In genomic region chr2:144638719-144639118, GRCm38 (mm10) we compare ENCODE assay signal across 9 mouse cellular contexts. TPM values are rescaled to one million over a fixed set of nuclear protein-coding genes. Genes with fewer than 3 reads are reported as not detected.
DNase-seq lines count a peak whose midpoint lies in the region; ATAC-seq and TF ChIP-seq lines count a peak whose summit lies in the region.
"Had no signal": no experiment of that assay in that cellular context is flagged by ENCODE, and none has a peak within 500 bp of the region (broad histone marks: within the 10 kb centered on the region; RNA-seq: fewer than 3 reads in every experiment).

No protein-coding gene starts in this region.

- no peak for ATAC-seq in midbrain, postnatal 0 days (ENCODE audit: low FRiP score)
- no peak; the same call in 1 of the 2 replicates for ATAC-seq in midbrain, embryonic 15.5 days (replicated peaks)

- H3K4me1 ChIP-seq in heart, adult 2 months (ENCODE audit: control insufficient read depth, insufficient read depth, low read length): no peaks in the 10 kb centered on the region; the same call in 1 of the 2 replicates
- no peaks in the 10 kb centered on the region for H3K4me1 ChIP-seq in midbrain, postnatal 0 days (ENCODE audit: insufficient read depth, low read length)
- H3K4me1 ChIP-seq in midbrain, embryonic 15.5 days: 0 out of 2 replicates have a peak, but pooled peaks cover 2% of the 10 kb centered on the region
- H3K4me1 ChIP-seq in hindbrain, embryonic 10.5 days (replicated peaks): peaks cover 8% of the 10 kb centered on the region

- no peak overlapping the region for H3K27ac ChIP-seq in heart, adult 2 months
- H3K27ac ChIP-seq in midbrain, postnatal 0 days (ENCODE audit: low read depth, low read length): no peak overlapping the region
- no peak overlapping the region for H3K27ac ChIP-seq in midbrain, embryonic 15.5 days
- H3K27ac ChIP-seq in hindbrain, embryonic 10.5 days: no peak overlapping the region

- no peaks in the 10 kb centered on the region for H3K36me3 ChIP-seq in heart, adult 2 months (ENCODE audit: control insufficient read depth, insufficient read depth, low read length)
- H3K36me3 ChIP-seq in midbrain, postnatal 0 days (ENCODE audit: insufficient read depth, low read length): no peaks in the 10 kb centered on the region
- H3K36me3 ChIP-seq in midbrain, embryonic 15.5 days (replicated peaks): no peaks in the 10 kb centered on the region
- no peaks in the 10 kb centered on the region for H3K36me3 ChIP-seq in hindbrain, embryonic 10.5 days

- no peak overlapping the region for H3K4me3 ChIP-seq in heart, adult 2 months
- H3K4me3 ChIP-seq in midbrain, postnatal 0 days (ENCODE audit: low read depth, low read length): no peak overlapping the region
- H3K4me3 ChIP-seq in midbrain, embryonic 15.5 days: no peak overlapping the region
- no peak overlapping the region for H3K4me3 ChIP-seq in hindbrain, embryonic 10.5 days
- H3K4me3 ChIP-seq: myocyte had no signal

- TF ChIP-seq EP300 in heart, adult 2 months (IDR thresholded peaks at IDR 0.05; ENCODE audit: insufficient read depth, low read depth, low read length): no peak

- H3K9me3 ChIP-seq in midbrain, postnatal 0 days (ENCODE audit: low read length): no peaks in the 10 kb centered on the region
- H3K9me3 ChIP-seq in midbrain, embryonic 15.5 days: no peaks in the 10 kb centered on the region
- no peaks in the 10 kb centered on the region for H3K9me3 ChIP-seq in hindbrain, embryonic 10.5 days

- no peak overlapping the region for H3K9ac ChIP-seq in heart, adult 2 months (ENCODE audit: low read depth, low read length)
- no peak overlapping the region for H3K9ac ChIP-seq in midbrain, postnatal 0 days (replicated peaks; ENCODE audit: low read length, poor library complexity, severe bottlenecking)
- H3K9ac ChIP-seq in midbrain, embryonic 15.5 days: no peak overlapping the region

- no peaks in the 10 kb centered on the region for H3K79me2 ChIP-seq in heart, adult 2 months (replicated peaks; ENCODE audit: control insufficient read depth, insufficient read depth, low read length)

- no peak for TF ChIP-seq POLR2A in heart, adult 2 months (IDR thresholded peaks at IDR 0.05; ENCODE audit: insufficient read depth, low read depth, low read length)
- TF ChIP-seq POLR2A in brain, embryonic 14.5 days (IDR thresholded peaks at IDR 0.05; ENCODE audit: borderline replicate concordance, extremely low read depth, insufficient read depth, insufficient read length, poor library complexity, severe bottlenecking): no peak

- no peaks in the 10 kb centered on the region for H3K27me3 ChIP-seq in heart, adult 2 months (ENCODE audit: control insufficient read depth, insufficient read depth, low read length)
- no peaks in the 10 kb centered on the region for H3K27me3 ChIP-seq in midbrain, postnatal 0 days (ENCODE audit: insufficient read depth, low read length)
- H3K27me3 ChIP-seq in midbrain, embryonic 15.5 days (replicated peaks): no peaks in the 10 kb centered on the region
- no peaks in the 10 kb centered on the region for H3K27me3 ChIP-seq in hindbrain, embryonic 10.5 days (ENCODE audit: insufficient read depth, poor library complexity, severe bottlenecking)

- peak; percentile 66 for TF ChIP-seq CTCF in heart, adult 2 months (IDR thresholded peaks at IDR 0.05)
- TF ChIP-seq CTCF in midbrain, postnatal 0 days (IDR thresholded peaks at IDR 0.05): peak; percentile 86
- peak; percentile 62; the same call in 1 of the 2 replicates for TF ChIP-seq CTCF in brain, embryonic 14.5 days (IDR thresholded peaks at IDR 0.05; ENCODE audit: borderline replicate concordance, extremely low read depth, insufficient read depth, insufficient read length)

- 35% methylated on average over 4 of the region's 4 CpGs for WGBS in heart, adult 2 months
- WGBS in midbrain, postnatal 0 days: 50% methylated on average over 4 of the region's 4 CpGs
- WGBS in midbrain, embryonic 15.5 days: 61% methylated on average over 4 of the region's 4 CpGs
- WGBS in hindbrain, embryonic 10.5 days: 76% methylated on average over 4 of the region's 4 CpGs

- intact Hi-C loops in heart, adult 2 months (cut with DNase I): loop anchor here (5.0 kb wide), 2 partner anchors 879 to 949 kb away; no protein-coding TSS in a partner anchor

- no peak overlapping the region for H3K4me2 ChIP-seq in midbrain, postnatal 0 days (ENCODE audit: low read depth, low read length, poor library complexity, severe bottlenecking)
- no peak overlapping the region for H3K4me2 ChIP-seq in midbrain, embryonic 15.5 days

- peak in 1 of 2 experiments; percentile 34 for DNase-seq in heart, adult 2 months
- no peak for DNase-seq in heart, adult 9 months (ENCODE audit: low spot score in 2 of 2)
- DNase-seq in midbrain, postnatal 0 days (ENCODE audit: low spot score): peak; percentile 72
- DNase-seq in brain, embryonic 14.5 days (ENCODE audit: low read depth): peak; percentile 65
- peak; percentile 18 to 39 for DNase-seq in lung, postnatal 4 days
- no peak for DNase-seq in hindbrain, embryonic 10.5 days (ENCODE audit: low spot score)
- DNase-seq in Muller cell, postnatal 12 days (ENCODE audit: inconsistent ontology term): no peak

RNA-seq across cellular contexts. Expression of gene Dtd1, which starts 39.0 kb away (rescaled TPM):
- 10 to 100 TPM; 13.9 to 15.7 TPM for total RNA-seq in heart, adult 2 months (2021)
- 10.5 and 13.1 TPM in 2 replicates for polyA plus RNA-seq in heart, adult 2 months (2012; rRNA removed)
- 88.7 and 105 TPM in 2 replicates for total RNA-seq in midbrain, postnatal 0 days (2014; rRNA removed)
- polyA plus RNA-seq in midbrain, postnatal 0 days (2015; fragmentation: Nextera tagmentation; extraction: Ambion mirVana): 202 and 217 TPM in 2 replicates
- polyA plus RNA-seq in midbrain, embryonic 15.5 days (2015; fragmentation: Nextera tagmentation; extraction: Ambion mirVana): 141 and 148 TPM in 2 replicates
- 39.0 and 49.0 TPM in 2 replicates for polyA plus RNA-seq in brain, embryonic 14.5 days (2012; rRNA removed)
- polyA plus RNA-seq in hindbrain, embryonic 10.5 days (2016; fragmentation: Nextera tagmentation; extraction: Ambion mirVana): 27.1 and 31.5 TPM in 2 replicates

RNA-seq across cellular contexts. Expression of gene Smim26, which starts 44.9 kb away (rescaled TPM):
- 10 to 100 TPM; 92.0 to 95.7 TPM for total RNA-seq in heart, adult 2 months (2021)
- polyA plus RNA-seq in heart, adult 2 months (2012; rRNA removed): 25.4 and 38.2 TPM in 2 replicates
- 19.1 and 25.0 TPM in 2 replicates for total RNA-seq in midbrain, postnatal 0 days (2014; rRNA removed)
- 72.2 and 74.1 TPM in 2 replicates for polyA plus RNA-seq in midbrain, postnatal 0 days (2015; fragmentation: Nextera tagmentation; extraction: Ambion mirVana)
- 53.0 and 53.2 TPM in 2 replicates for polyA plus RNA-seq in midbrain, embryonic 15.5 days (2015; fragmentation: Nextera tagmentation; extraction: Ambion mirVana)
- polyA plus RNA-seq in brain, embryonic 14.5 days (2012; rRNA removed): 35.9 and 37.9 TPM in 2 replicates
- polyA plus RNA-seq in hindbrain, embryonic 10.5 days (2016; fragmentation: Nextera tagmentation; extraction: Ambion mirVana): 26.0 and 40.1 TPM in 2 replicates

Comparison
In these comparisons a context has a peak if more than half of its experiments do, and no peak if none do; other contexts are left out.
1. DNase-seq: peak in midbrain, postnatal 0 days (single experiment), brain, embryonic 14.5 days (single experiment) and lung, postnatal 4 days (2 of 2); none in heart, adult 9 months (0 of 2), hindbrain, embryonic 10.5 days (single experiment) and Muller cell, postnatal 12 days (single experiment).
2. Peak in every context shown above with its lines, with median percentiles within 50 percentile points of each other: CTCF ChIP-seq.